Mouse (Mus musculus) NIH3T3 (cell line): Measurements from ENCODE around the gene Upf2.
"Not testable (repeated sequence)": the region's sequence is repeated elsewhere in the genome, so short reads cannot be mapped to it uniquely, and the experiment has no call there.

Source experiments
- DNase-seq: peaks from one replicate; pipeline ENCODE4 v3.0.0-alpha.2; 2012; ENCODE audit warnings: low read depth

Gene Upf2

GRCm38 (mm10) chr2:5949821-5950220 lies 1.4 kb upstream of the Upf2 start:
- DNase-seq: not testable (repeated sequence)

- peak; percentile 58 for DNase-seq
Observed at GRCm38 (mm10) chr2:5950305-5950704, 964 bp upstream of the Upf2 start.

- peak; percentile 60 for DNase-seq
Observed at GRCm38 (mm10) chr2:5951621-5952211, 447 bp downstream of the Upf2 start.

- no peak for DNase-seq
Observed at GRCm38 (mm10) chr2:5957705-5958104, 6.4 kb downstream of the Upf2 start.

GRCm38 (mm10) chr2:5962265-5962664 lies 11.0 kb downstream of the Upf2 start:
- no peak for DNase-seq

- DNase-seq: not testable (repeated sequence)
Observed at GRCm38 (mm10) chr2:5963729-5964128, 12.5 kb downstream of the Upf2 start.

- DNase-seq: no peak
Observed at GRCm38 (mm10) chr2:5965972-5966371, 14.7 kb downstream of the Upf2 start.

- not testable (repeated sequence) for DNase-seq
Observed at GRCm38 (mm10) chr2:5970629-5971028, 19.4 kb downstream of the Upf2 start.

GRCm38 (mm10) chr2:5977532-5977931 lies 26.3 kb downstream of the Upf2 start:
- no peak for DNase-seq

- DNase-seq: peak; percentile 62
Observed at GRCm38 (mm10) chr2:5995538-5995937, 44.3 kb downstream of the Upf2 start.

GRCm38 (mm10) chr2:6003949-6004348 lies 52.7 kb downstream of the Upf2 start:
- DNase-seq: no peak

- DNase-seq: no peak
Observed at GRCm38 (mm10) chr2:6014532-6014931, 63.3 kb downstream of the Upf2 start.

- DNase-seq: not testable (repeated sequence)
Observed at GRCm38 (mm10) chr2:6015182-6015581, 63.9 kb downstream of the Upf2 start.

GRCm38 (mm10) chr2:6020570-6020969 lies 69.3 kb downstream of the Upf2 start:
- DNase-seq: no peak

GRCm38 (mm10) chr2:6042644-6043043 lies 91.4 kb downstream of the Upf2 start:
- no peak for DNase-seq

GRCm38 (mm10) chr2:6046796-6047195 lies 95.5 kb downstream of the Upf2 start:
- no peak for DNase-seq

- DNase-seq: no peak
Observed at GRCm38 (mm10) chr2:6048570-6048969, 97.3 kb downstream of the Upf2 start.

GRCm38 (mm10) chr2:6049018-6049417 lies 97.7 kb downstream of the Upf2 start:
- DNase-seq: no peak

GRCm38 (mm10) chr2:6055466-6055865 lies 104.2 kb downstream of the Upf2 start:
- no peak for DNase-seq

- no peak for DNase-seq
Observed at GRCm38 (mm10) chr2:6056518-6056917, 105.2 kb downstream of the Upf2 start.

GRCm38 (mm10) chr2:6059291-6059690 lies 108.0 kb downstream of the Upf2 start:
- peak; percentile 43 for DNase-seq

GRCm38 (mm10) chr2:6060071-6060804 lies 109.0 kb downstream of the Upf2 start:
- no peak for DNase-seq

GRCm38 (mm10) chr2:6067341-6067740 lies 116.1 kb downstream of the Upf2 start:
- DNase-seq: no peak

GRCm38 (mm10) chr2:6070925-6071324 lies 119.7 kb downstream of the Upf2 start:
- DNase-seq: no peak
